Mouse (Mus musculus) c-Kit-positive CD71-positive TER-119-negative erythroid progenitor cells, embryonic 14.5 days (primary cell): Measurements from ENCODE around the gene Klhl26.

Source experiments
- DNase-seq: peaks from one replicate; pipeline ENCODE4 v3.0.0-alpha.2; 2013; ENCODE audit warnings: low read depth

Gene Klhl26

DNA sequence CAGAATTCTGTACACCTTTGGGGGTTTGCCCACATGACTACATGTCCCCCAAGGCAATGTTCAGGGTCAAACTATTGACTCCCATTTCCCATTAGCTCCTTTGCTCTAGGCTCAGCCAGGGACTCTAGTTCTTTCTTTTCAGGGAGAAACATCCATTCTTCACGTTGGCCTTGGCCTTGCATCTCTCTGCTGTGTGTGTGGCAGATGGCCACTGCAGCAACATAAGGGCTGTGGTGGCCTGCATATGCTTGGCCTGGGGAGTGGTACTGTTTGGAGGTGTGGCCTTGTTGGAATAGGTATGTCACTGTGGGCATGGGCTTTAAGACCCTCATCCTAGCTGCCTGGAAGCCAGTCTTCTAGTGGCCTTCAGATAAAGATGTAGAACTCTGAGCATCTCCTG is 30.8 kb downstream of the Klhl26 start:
- DNase-seq = no peak

DNA sequence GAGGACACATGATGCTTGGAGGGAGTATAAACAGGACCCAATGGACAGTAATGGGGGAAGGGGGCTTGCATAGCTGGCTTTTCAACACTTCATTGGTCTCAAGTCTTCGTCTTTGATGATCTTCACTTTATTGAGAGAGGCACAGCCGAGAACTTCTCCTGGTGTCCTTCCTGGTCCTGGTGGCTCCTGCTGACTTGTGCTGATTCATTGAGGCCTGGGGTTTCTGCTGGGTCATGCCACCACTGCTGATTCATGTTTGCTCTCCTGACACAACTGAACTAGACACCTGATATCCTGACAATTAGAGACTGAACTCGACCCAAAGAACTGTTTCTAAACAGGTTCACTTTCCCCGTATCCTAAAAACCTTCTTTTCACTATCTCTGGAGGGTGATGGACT is 33.4 kb downstream of the Klhl26 start:
- DNase-seq = no peak

DNA sequence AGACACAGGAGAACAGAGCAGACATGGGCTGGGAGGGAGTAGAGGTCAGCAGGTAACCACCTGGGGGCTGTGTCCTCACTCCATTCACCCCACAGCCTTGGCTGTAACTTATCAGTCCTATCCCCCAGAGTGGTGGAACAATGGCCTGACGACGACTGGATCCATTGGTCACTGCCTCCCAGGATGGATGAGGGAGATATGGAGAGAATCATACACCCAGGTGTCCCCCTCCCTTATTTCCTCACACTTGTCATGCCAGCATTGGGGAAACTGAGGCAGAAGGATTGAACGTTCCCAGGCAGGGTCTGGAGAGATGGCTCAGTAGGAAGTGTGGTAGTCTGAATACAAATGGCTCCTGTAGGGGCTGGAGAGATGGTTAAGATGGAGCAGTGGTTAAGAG is 35.2 kb downstream of the Klhl26 start:
- no peak for DNase-seq

DNA sequence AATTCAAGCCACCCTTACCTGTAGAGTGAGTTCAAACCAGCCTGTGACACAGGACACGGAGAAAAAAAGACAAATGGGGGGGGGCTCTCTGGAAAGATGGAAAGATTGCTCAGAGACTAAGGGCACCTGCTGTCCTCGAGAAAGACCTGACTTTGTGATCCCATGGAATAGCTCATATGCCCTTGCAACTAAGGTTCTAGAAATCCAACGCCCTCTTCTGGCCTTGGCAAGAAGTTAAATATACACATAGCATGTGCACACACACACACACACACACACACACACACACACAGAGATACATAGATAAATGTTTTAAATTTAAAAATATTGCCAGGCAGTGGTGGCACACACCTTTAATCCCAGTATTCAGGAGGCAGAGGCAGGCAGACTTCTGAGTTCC is 36.5 kb downstream of the Klhl26 start:
- DNase-seq = no peak

DNA sequence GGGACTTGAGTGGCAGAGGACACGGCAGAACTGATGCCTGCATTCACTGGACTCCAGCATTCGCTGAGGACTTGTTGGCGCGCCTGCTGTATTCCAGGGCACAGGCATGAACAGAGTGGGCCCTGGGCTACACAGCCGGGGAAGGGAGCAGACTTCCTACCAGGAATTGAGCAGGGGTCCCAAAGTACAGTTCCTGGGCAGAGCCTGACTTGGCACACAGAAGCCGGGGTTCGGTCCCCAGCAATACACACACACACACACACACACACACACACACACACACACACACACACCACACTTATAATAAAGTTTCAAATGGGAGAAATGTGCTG is 37.0 kb downstream of the Klhl26 start:
- DNase-seq = no peak

DNA sequence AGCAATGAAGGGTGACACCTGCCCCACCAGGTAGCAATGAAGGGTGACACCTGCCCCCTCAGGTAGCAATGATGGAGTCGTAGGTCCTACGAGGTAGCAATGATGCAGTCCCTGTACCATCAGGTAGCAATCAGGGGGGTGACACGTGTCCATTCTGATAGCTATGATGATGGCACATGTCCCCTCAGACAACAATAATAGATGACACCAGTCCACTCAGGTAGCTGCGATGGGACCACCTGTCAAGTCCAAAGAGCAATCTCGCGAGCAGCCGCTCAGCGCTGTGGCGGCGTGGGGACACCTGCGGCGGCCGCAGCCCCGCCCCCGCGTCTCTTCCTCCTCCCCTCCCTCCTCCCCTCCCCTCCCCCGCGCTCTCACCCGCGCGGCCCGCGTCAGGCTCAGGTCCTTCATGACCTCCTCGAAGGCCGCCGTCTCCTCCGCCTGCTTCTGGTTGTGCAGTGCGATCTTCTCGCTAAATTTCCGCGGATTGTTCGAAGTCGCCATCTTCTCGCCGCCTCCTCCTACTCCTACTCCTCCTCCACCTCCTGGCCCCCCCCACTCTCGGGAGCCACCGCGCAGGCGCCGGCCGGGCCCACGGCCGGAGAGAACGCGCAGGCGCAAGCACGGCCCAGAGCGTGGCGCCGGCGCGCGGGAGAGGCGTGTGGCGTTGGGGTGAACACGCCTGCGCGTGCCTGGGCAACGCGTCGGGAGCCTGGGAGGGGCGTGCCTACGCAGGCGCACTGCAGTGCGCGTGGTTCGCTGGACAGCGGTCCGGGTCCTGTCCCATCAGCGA is 37.5 kb downstream of the Klhl26 start, which contains the start of gene Crtc1:
TSS of gene Crtc1 (minus strand) at position 525 of the 793 bp plus-strand sequence.
- DNase-seq = peak; percentile 88

DNA sequence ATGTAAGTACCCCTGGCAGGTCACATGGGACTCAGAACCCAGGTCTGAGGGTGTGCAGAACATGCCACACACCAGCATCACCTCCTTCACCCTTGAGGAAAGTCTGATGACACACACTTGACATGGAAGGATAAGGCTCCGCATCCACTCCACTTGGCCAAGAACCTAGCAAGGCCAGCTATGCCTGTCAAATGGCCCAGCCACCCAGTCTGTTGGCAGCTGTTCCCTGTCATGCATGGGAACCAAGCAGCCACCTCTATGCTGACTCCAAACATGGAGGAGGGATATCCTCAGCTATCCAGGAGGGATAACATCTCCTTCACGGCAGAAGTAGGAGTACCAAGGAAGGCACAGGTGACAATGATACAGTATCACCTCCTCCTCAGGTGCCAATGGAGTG is 38.3 kb downstream of the Klhl26 start:
- DNase-seq = no peak

DNA sequence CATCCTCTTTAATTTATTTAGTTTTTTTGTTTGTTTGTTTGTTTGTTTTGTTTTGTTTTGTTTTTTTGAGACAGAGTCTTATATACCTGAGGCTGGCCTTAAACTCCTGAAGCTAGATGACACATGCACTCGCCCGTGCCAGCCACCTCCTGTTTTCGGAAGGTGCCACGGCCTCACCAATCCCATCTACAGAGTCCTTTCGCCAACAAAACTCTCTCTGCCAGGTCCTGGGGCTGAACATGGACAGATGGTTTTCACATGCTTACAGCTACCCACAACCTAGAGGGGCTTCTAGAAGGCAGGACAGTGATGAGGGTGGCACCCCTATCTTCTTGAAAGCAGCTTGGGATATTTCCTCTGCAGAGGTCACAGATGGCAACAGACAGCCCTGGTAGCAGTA is 41.6 kb downstream of the Klhl26 start:
- no peak for DNase-seq

DNA sequence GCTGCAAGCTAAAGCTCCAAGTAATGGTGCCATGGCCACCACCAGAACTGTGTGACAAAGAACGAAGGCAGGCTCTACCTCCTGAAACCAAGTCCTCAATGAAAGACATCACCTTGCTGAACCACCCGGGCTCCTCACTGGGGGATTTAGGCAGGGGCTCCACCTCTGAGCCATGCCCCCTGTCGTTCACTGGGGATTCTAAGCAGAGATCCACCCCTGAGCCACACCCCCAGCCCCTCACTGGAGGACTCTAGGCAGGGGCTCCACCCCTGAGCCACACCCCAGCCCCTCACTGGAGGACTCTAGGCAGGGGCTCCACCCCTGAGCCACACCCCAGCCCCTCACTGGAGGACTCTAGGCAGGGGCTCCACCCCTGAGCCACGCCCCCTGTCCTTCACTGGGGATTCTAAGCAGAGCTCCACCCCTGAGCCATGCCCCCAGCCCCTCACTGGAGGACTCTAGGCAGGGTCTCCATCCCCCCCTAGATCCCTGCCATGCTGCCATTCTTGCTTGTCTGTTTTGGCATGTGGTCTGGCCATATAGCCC is 43.7 kb downstream of the Klhl26 start:
- DNase-seq = peak; percentile 33

DNA sequence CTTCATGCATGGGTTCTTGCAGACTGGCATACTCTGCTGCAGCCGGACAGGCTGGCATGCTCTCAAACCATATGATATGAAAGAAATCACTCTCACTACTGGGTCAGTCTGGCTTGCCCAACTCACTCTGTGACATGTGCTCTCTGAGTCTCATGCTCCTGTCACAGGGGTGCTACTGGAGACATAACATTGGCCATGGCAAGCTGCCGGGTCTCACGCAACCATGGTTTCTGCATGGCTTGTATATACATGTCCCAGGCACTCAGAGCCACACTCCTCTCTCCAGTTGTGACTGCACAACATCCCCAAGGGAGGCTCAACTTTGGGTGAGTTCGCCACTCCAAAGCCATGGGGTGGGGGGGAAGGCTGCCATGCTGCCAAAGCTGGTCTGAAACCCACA is 45.6 kb downstream of the Klhl26 start:
- DNase-seq = no peak

DNA sequence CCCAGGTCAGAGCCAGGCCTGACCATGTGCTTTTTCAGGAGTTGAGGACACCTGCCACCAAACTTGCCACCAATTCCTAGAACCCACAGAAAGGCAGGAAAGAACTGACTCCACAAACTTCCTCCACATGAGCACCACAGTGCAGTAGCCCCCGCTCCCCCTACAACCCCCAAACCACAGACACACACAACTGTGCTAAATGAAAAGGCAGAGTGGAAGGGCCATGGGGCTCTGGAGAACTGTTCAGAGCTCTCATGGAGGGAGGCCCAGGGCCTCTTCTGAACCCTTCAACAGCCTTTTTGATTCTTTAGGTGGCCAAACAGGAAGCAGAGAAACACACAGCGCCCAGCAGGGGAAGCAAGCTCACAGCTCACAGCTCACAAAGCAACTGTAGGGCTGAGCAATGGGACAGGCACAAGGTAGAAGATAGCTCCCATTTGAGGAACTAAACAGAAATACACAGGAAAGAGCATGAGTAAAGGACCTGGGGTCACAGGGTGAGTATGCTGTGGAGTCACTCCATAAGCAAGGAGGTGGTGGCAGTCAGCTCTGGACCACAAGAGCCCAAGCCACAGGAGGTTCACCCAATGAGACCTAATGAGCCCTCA is 50.4 kb downstream of the Klhl26 start:
- no peak for DNase-seq

DNA sequence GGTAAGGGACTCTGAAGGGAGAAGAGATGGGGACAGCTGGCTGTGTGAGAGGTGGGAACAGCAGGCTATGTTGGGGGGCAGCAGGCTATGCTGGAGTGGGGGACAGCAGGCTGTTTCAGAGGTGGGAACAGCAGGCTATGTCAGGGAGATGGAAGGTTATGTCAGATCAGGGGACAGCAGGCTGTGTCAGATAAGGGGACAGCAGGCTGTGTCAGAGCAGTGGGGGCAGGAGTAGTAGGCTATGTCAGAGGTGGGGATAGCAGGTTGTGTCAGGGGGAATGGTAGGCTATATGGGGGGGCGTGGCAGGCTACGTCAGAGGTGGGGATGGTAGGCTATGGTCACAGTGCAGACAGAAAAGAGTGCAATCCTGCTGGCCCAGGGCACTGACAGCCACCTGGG is 54.0 kb downstream of the Klhl26 start:
- peak; percentile 59 for DNase-seq

DNA sequence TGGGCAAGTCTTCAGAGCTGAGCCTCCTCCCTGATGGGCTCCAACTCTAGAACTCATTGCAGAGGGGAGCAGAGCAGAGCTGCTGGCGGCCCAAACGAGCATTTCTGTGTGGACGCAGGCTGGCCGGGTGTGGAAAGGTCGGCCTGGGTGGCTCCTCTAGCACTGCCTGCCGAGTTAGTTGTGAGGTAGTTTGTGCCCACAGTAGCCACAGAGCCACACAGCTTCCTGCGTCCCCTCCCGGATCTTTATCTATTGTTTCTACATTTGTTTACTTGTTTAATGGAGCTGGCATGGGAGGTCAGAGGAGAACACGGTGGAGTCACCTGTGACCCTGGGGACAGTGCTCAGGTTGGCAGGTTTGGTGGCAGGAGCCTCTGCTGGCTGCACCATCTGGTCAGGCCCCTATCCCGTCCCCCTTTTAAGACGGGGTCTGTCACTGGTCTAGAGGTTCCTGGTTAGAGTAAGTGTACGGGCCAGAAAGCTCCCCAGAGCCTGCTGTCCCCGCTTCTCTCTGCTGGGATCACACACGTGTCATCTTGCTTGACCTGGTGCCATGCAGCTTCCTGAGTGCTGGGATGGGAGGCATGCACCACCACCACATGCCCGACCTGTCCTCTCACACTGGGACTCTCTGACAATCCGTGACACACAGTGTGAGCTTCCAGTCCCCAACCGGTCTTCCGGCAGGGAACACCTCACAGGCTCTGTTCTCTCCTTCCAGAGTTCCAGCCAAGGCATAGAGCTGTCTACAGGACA is 55.2 kb downstream of the Klhl26 start:
- no peak for DNase-seq

DNA sequence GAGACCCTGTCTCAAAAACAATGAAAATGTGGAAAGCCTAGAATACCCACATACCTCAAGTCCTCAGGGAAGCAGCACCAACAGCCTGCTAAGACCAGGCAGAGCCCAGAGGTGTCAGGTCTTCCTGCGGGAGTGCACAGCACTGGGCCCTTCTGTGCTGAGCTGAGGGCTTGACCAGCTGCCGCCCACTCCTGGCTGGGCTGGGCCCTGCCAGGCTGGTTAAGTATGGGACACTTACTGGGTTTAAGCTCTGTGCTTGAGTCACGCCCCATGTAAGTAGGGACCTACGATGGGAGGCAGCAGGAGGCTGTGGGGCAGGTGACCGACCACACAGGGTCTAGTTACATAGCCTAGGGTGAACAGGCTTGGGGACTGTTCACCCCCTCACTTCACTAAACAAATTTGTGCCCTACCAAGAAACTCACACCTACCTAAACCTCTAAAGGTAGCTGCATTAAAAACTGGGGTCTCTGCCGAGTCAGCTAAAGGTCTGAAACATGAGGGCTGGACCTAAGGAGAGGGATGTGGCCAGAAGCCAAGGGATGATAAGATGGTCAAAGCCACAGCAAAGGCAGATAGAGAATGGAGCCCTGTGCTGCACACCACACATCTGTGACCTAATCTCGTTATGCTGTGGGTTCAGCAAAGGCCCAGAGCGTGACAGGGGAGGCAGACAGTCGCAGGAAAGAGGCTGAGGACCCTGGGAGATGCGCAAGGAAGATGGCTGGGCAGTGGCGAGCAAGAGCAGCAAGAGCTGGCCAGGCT is 56.7 kb downstream of the Klhl26 start:
- no peak for DNase-seq

DNA sequence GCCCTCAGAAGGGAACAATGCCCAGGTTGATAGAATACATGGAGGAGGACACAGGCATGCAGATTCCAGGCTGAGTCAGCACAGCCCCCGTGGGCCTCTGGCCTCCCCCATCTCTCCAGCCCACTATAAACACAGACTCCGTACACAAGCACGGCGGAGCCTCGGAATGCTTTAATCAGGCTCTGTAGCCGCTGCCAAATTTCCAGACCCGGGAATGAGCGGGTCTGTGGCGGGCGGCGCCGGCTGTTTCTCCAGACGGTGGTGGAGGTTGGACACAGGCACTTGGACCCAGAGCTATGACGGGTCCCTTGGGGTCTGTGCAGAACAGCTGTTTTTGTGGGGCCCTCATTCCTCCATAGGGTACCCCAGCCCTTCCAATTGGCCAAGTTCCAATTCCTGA is 57.8 kb downstream of the Klhl26 start:
- DNase-seq = no peak

DNA sequence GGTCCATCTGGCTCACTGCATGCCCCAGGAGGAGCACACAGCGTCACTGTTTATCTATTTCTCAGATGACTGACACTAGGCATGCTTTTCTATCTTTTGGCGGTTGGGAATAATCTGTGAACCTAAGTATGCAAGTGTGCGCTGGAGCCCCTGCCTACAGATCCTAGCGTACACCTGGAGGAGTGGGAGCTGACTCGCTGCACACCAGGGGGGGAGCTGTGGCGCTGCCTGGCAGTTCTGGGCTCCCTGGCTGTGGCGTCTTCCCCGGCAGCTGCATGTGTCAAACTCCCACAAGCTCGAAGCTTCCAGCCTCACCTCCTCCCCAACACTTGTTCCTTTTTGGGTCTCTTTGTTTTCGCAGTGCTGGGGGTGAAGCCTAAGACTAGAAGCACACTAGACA is 58.9 kb downstream of the Klhl26 start:
- DNase-seq = no peak

DNA sequence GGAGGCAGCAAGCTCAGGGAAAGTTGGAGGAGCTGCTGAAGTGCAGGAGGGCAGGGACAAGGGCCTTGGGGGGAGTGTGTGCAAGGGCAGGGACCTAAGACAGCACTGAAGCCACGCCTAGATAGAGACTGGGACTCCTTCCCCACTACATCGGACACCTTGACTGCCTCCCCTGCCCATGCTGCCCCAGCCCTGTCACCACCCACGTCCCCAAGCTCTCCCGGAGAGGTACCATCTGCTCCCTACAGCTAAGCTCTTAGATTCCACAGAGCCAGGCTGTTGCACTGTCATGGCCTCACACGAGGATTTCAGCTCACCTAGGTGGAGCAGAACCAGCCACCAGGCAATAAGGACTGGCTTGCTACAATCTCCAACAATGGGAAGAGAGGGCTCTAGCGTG is 59.8 kb downstream of the Klhl26 start:
- no peak for DNase-seq

DNA sequence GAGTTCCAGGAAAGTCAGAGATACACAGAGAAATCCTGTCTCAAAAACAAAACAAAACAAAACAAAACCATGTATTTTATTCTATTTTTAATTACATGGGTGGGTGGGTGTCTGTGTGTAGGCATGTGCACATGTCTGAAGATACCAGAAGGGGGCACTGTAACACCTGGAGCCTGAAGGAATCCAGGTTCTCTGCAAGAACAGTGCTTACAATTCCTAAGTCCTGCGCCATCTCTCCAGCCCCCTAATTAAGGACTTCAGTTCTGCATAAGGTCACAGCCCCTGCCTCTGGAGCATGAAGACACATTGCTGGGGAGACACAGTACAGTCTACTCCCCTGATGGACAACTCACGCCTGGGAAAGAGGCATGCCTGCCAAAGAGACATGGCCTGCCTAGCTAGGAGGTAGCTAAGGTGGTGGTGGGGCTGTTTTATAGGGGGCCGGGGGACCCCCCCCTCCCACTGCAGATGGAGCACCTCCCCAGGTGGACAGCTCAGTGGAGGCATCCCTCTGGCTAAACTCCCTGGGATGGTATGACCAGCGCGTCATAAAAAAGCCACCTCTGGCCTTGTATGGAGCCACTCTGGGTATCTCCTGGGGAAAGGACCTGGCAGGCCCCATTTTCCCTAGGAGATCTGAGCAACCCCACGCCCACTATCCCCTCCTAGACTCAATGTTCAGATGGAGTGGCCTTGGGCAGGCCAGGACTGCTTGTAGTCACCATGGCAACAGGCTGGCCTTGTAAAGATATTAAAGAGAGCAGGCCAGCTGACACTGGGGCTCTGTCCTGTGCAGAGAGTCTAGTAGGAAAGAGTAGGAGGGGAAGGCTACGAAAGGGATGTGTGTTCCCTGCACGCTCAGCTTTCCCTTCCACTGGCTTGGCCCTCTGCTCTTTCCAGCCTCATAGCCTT is 61.0 kb downstream of the Klhl26 start:
- DNase-seq = peak; percentile 56

DNA sequence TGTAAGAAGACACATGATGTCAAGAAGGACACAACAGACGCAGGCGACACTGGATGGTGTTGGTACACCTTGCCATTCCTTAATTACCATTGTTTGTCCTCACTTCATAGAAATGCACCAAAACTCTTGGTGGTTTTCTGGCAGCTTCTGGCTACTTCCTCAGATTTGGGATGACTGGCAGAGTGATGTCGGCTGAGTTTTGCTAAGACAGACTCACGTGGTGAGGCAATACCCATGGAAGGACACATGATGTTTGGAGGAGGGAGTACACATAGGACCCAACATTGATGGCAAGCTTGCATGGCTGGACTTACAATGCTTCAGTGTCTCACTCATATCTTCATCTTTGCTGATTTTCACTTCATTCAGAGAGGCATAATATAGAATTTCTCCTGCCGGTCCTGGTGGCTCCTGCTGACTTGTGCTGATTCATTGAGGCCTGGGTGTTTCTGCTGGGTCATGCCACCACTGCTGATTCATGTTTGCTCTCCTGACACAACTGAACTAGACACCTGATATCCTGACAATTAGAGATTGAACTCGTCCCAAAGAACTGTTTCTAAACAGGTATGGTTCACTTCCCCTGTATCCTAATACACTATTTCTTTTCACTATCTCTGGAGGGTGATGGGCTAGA is 62.3 kb downstream of the Klhl26 start:
- no peak for DNase-seq

DNA sequence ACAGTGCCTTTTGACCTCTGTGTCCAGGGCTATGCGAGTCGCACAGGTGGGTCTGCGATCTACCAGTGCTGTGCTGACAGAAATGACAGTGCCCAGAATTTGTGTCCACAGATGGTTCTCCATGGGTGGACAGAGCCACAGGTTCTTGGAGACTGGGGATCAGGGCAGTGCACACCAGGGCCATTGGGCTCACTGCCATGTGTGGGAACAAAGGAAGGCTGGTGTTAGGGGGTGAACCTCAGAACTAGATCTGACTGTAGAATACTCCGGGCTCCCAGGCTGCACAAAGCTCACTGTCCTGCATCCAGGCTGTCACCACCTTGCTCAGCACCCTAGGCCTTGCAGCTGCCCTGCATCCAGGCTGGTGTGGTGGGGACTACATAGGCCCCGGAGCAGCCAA is 66.5 kb downstream of the Klhl26 start:
- no peak for DNase-seq

DNA sequence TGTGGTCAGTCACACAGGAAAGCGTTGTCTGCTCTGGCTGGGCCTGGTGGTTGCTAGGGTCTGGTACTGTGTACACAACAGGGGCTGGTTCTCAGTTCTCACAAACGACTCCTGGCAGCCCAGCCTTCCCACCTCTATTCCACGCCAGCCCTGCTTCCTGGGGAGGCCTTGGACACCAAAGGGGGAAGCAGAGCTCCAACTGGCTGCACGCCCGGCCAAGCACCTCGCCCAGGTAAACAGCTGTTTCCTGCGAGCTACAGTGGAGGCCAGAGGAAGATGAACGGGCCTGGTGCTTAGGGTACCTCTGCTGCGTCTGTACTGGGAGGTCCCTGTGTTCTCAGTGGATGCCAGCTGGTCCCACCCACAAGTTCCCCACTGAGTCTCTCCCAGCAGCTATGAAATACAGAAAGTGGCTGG is 67.3 kb downstream of the Klhl26 start:
- no peak for DNase-seq
